Mouse (Mus musculus) E14TG2a.4 (cell line): ENCODE results near the gene Prpf18.
A peak's percentile ranks its signal among the peaks of the same experiment; 100 is the strongest.

Experiments
- CTCF ChIP-seq: conservative IDR thresholded peaks from 2 replicates; pipeline ENCODE4 v1.5.1; 2014; ENCODE audit warnings: low read length
- POU5F1 ChIP-seq: IDR thresholded peaks from 2 replicates; pipeline ENCODE4 v1.6.1; 2014; ENCODE audit warnings: low read length, borderline replicate concordance

GRCm38 (mm10) chr2:4645066-4645465 lies 6.8 kb downstream of the Prpf18 start:
- TF ChIP-seq CTCF, result peak; percentile 17
- TF ChIP-seq POU5F1, result no peak
